Mouse (Mus musculus): Measurements from ENCODE around the gene Npb. TPM values are rescaled to one million over a fixed set of nuclear protein-coding genes. Genes with fewer than 3 reads are reported as not detected.

Gene Npb
- polyA plus RNA-seq, 1 experiment from 2014 or later: not detected

- Histone ChIP-seq H3K9ac (replicated peaks; ENCODE audit: low read length) (no peak overlapping the region; the same call in 1 of the 2 replicates), H3K4me2 (ENCODE audit: low read depth, low read length) (no peak overlapping the region)
- WGBS: 93% methylated on average over 23 of the region's 23 CpGs
Measured at GRCm38 (mm10) chr11:120628601-120629340, 20.5 kb downstream of the Npb start.

GRCm38 (mm10) chr11:120629341-120629730 lies 21.1 kb downstream of the Npb start:
- H3K9ac ChIP-seq (replicated peaks; ENCODE audit: low read length): 0 out of 2 replicates have a peak overlapping the region, but pooled peaks have one; percentile 25
- WGBS: 74% methylated on average over 23 of the region's 23 CpGs

More at GRCm38 (mm10) chr11:120628601-120629340, 20.5 kb downstream of the Npb start:
- Histone ChIP-seq H3K27ac (replicated peaks; ENCODE audit: low read depth, low read length) (no peak overlapping the region), H3K27me3 (ENCODE audit: control insufficient read depth, insufficient read depth, low read length) (no peaks in the 10 kb centered on the region), H3K4me3 (ENCODE audit: low read depth, low read length) (no peak overlapping the region), H3K36me3 (replicated peaks; ENCODE audit: control insufficient read depth, insufficient read depth, low read depth, low read length) (no peaks in the 10 kb centered on the region; the same call in none of the 2 replicates), H3K9me3 (replicated peaks; ENCODE audit: control insufficient read depth, low read length) (no peaks in the 10 kb centered on the region), H3K4me1 (ENCODE audit: control insufficient read depth, insufficient read depth, low read length) (peaks cover 11% of the 10 kb centered on the region; the same call in 1 of the 2 replicates)
- no peak for ATAC-seq (replicated peaks; ENCODE audit: insufficient number of reproducible peaks, low FRiP score, low TSS enrichment, low read depth)
- DNase-seq (ENCODE audit: low spot score): no peak

GRCm38 (mm10) chr11:120629911-120630310 lies 21.6 kb downstream of the Npb start:
- 26% methylated on average over 7 of the region's 7 CpGs for WGBS
- H3K27ac ChIP-seq (replicated peaks; ENCODE audit: low read depth, low read length): 0 out of 2 replicates have a peak overlapping the region, but pooled peaks have one; percentile 28

More at GRCm38 (mm10) chr11:120629341-120629730, 21.1 kb downstream of the Npb start:
- peaks cover 9% of the 10 kb centered on the region; the same call in 1 of the 2 replicates for H3K4me1 ChIP-seq (ENCODE audit: control insufficient read depth, insufficient read depth, low read length)
- H3K9me3 ChIP-seq (replicated peaks; ENCODE audit: control insufficient read depth, low read length): no peaks in the 10 kb centered on the region
- no peak overlapping the region for H3K27ac ChIP-seq (replicated peaks; ENCODE audit: low read depth, low read length)
- DNase-seq (ENCODE audit: low spot score) (no peak), ATAC-seq (replicated peaks; ENCODE audit: insufficient number of reproducible peaks, low FRiP score, low TSS enrichment, low read depth) (no peak)
- H3K36me3 ChIP-seq (replicated peaks; ENCODE audit: control insufficient read depth, insufficient read depth, low read depth, low read length): no peaks in the 10 kb centered on the region; the same call in none of the 2 replicates
- H3K4me2 ChIP-seq (ENCODE audit: low read depth, low read length): peak overlapping the region; percentile 19
- H3K27me3 ChIP-seq (ENCODE audit: control insufficient read depth, insufficient read depth, low read length): no peaks in the 10 kb centered on the region
- no peak overlapping the region for H3K4me3 ChIP-seq (ENCODE audit: low read depth, low read length)

DNA sequence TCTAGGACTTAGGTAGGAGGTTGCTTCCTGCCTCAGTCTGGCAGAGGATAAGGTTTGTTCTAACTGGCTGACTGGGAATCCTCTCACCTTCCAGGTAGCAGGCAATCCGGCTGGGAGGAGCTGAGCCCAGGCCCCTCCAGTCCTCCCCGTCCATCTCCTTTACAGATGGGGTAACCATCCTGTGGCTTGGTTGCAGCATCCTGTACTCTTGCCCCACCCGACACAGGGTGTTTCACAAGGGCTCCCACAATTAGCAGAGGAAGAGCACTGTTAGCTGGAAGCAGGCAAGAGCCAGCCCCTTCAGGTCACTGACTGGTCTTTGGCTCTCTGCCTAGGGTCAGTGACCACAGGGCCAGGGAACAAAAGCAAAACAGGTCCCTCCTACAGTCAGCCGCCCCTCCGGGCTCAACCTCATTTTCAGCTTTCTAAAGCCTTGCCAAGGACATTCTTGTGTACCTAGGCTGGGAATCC lies 22.2 kb downstream of the Npb start:
- no peak for ATAC-seq (replicated peaks; ENCODE audit: insufficient number of reproducible peaks, low FRiP score, low TSS enrichment, low read depth)
- 52% methylated on average over 5 of the region's 5 CpGs for WGBS
- H3K4me3 ChIP-seq (ENCODE audit: low read depth, low read length): 0 out of 2 replicates have a peak overlapping the region, but pooled peaks have one; percentile 8
- 0 out of 2 replicates have a peak overlapping the region, but pooled peaks have one; percentile 28 for H3K27ac ChIP-seq (replicated peaks; ENCODE audit: low read depth, low read length)
- H3K27me3 ChIP-seq (ENCODE audit: control insufficient read depth, insufficient read depth, low read length): no peaks in the 10 kb centered on the region
- H3K9me3 ChIP-seq (replicated peaks; ENCODE audit: control insufficient read depth, low read length): no peaks in the 10 kb centered on the region
- H3K9ac ChIP-seq (replicated peaks; ENCODE audit: low read length): peak overlapping the region; percentile 37
- H3K4me1 ChIP-seq (ENCODE audit: control insufficient read depth, insufficient read depth, low read length): peaks cover 9% of the 10 kb centered on the region; the same call in 1 of the 2 replicates
- no peak for DNase-seq (ENCODE audit: low spot score)
- H3K4me2 ChIP-seq (ENCODE audit: low read depth, low read length): peak overlapping the region; percentile 21
- H3K36me3 ChIP-seq (replicated peaks; ENCODE audit: control insufficient read depth, insufficient read depth, low read depth, low read length): no peaks in the 10 kb centered on the region; the same call in none of the 2 replicates

More at GRCm38 (mm10) chr11:120629911-120630310, 21.6 kb downstream of the Npb start:
- ATAC-seq (replicated peaks; ENCODE audit: insufficient number of reproducible peaks, low FRiP score, low TSS enrichment, low read depth) (no peak), DNase-seq (ENCODE audit: low spot score) (no peak)
- H3K4me3 ChIP-seq (ENCODE audit: low read depth, low read length): 0 out of 2 replicates have a peak overlapping the region, but pooled peaks have one; percentile 8
- H3K4me1 ChIP-seq (ENCODE audit: control insufficient read depth, insufficient read depth, low read length): peaks cover 9% of the 10 kb centered on the region; the same call in 1 of the 2 replicates
- H3K9me3 ChIP-seq (replicated peaks; ENCODE audit: control insufficient read depth, low read length): no peaks in the 10 kb centered on the region
- H3K36me3 ChIP-seq (replicated peaks; ENCODE audit: control insufficient read depth, insufficient read depth, low read depth, low read length): no peaks in the 10 kb centered on the region; the same call in none of the 2 replicates
- peak overlapping the region; percentile 37 for H3K9ac ChIP-seq (replicated peaks; ENCODE audit: low read length)
- no peaks in the 10 kb centered on the region for H3K27me3 ChIP-seq (ENCODE audit: control insufficient read depth, insufficient read depth, low read length)
- H3K4me2 ChIP-seq (ENCODE audit: low read depth, low read length): peak overlapping the region; percentile 21

GRCm38 (mm10) chr11:120630881-120631725 lies 22.8 kb downstream of the Npb start:
- peak overlapping the region; percentile 1; the same call in 1 of the 2 replicates for H3K4me3 ChIP-seq (ENCODE audit: low read depth, low read length)
- H3K9ac ChIP-seq (replicated peaks; ENCODE audit: low read length): peak overlapping the region; percentile 94; the same call in 1 of the 2 replicates
- DNase-seq (ENCODE audit: low spot score): no peak
- H3K27ac ChIP-seq (replicated peaks; ENCODE audit: low read depth, low read length): no peak overlapping the region
- H3K36me3 ChIP-seq (replicated peaks; ENCODE audit: control insufficient read depth, insufficient read depth, low read depth, low read length): no peaks in the 10 kb centered on the region; the same call in none of the 2 replicates
- no peaks in the 10 kb centered on the region for H3K9me3 ChIP-seq (replicated peaks; ENCODE audit: control insufficient read depth, low read length)
- no peak for ATAC-seq (replicated peaks; ENCODE audit: insufficient number of reproducible peaks, low FRiP score, low TSS enrichment, low read depth)
- H3K27me3 ChIP-seq (ENCODE audit: control insufficient read depth, insufficient read depth, low read length): no peaks in the 10 kb centered on the region
- H3K4me2 ChIP-seq (ENCODE audit: low read depth, low read length): peak overlapping the region; percentile 16
- 41% methylated on average over 7 of the region's 7 CpGs for WGBS
- peaks cover 9% of the 10 kb centered on the region; the same call in 1 of the 2 replicates for H3K4me1 ChIP-seq (ENCODE audit: control insufficient read depth, insufficient read depth, low read length)

- Histone ChIP-seq H3K4me1 (ENCODE audit: control insufficient read depth, insufficient read depth, low read length) (peaks cover 9% of the 10 kb centered on the region; the same call in 1 of the 2 replicates), H3K4me2 (ENCODE audit: low read depth, low read length) (peak overlapping the region; percentile 81)
Measured at GRCm38 (mm10) chr11:120631726-120632448, 23.6 kb downstream of the Npb start.

More at GRCm38 (mm10) chr11:120631726-120632448, 23.6 kb downstream of the Npb start:
- DNase-seq (ENCODE audit: low spot score) (no peak), ATAC-seq (replicated peaks; ENCODE audit: insufficient number of reproducible peaks, low FRiP score, low TSS enrichment, low read depth) (no peak)
- Histone ChIP-seq H3K9me3 (replicated peaks; ENCODE audit: control insufficient read depth, low read length) (no peaks in the 10 kb centered on the region), H3K4me3 (ENCODE audit: low read depth, low read length) (peak overlapping the region; percentile 85), H3K9ac (replicated peaks; ENCODE audit: low read length) (peak overlapping the region; percentile 94), H3K36me3 (replicated peaks; ENCODE audit: control insufficient read depth, insufficient read depth, low read depth, low read length) (no peaks in the 10 kb centered on the region; the same call in none of the 2 replicates), H3K27me3 (ENCODE audit: control insufficient read depth, insufficient read depth, low read length) (no peaks in the 10 kb centered on the region), H3K27ac (replicated peaks; ENCODE audit: low read depth, low read length) (peak overlapping the region; percentile 75; the same call in 1 of the 2 replicates)
- WGBS: 69% methylated on average over 4 of the region's 4 CpGs
